Mouse (Mus musculus): ENCODE measurements around the gene AW011738. TPM values are rescaled to one million over a fixed set of nuclear protein-coding genes. Genes with fewer than 3 reads are reported as not detected.

AW011738 gene
- total RNA-seq, 2 experiments from 2014 or later, result 2.7 to 3.2 TPM

DNA sequence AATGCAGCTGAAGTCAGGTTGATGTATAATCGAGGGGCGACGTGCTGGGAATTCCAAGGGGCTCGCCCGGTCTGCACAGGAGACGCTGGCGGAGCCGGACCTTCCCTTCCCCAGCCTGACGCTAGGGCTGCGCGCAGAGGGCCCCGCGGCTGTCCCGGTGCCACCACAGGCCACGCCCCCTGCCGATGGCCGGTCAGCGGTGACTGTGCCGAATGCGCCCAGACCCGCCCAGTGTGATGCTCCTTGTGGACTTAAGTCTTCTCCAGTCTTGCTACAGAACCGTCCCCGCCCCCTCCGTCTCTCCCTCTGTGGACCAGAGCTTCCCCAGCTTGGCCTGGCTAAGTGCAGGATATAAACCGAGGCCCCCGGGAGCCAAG lies 5.3 kb upstream of the AW011738 start:
- peak; percentile 92 for DNase-seq

DNA sequence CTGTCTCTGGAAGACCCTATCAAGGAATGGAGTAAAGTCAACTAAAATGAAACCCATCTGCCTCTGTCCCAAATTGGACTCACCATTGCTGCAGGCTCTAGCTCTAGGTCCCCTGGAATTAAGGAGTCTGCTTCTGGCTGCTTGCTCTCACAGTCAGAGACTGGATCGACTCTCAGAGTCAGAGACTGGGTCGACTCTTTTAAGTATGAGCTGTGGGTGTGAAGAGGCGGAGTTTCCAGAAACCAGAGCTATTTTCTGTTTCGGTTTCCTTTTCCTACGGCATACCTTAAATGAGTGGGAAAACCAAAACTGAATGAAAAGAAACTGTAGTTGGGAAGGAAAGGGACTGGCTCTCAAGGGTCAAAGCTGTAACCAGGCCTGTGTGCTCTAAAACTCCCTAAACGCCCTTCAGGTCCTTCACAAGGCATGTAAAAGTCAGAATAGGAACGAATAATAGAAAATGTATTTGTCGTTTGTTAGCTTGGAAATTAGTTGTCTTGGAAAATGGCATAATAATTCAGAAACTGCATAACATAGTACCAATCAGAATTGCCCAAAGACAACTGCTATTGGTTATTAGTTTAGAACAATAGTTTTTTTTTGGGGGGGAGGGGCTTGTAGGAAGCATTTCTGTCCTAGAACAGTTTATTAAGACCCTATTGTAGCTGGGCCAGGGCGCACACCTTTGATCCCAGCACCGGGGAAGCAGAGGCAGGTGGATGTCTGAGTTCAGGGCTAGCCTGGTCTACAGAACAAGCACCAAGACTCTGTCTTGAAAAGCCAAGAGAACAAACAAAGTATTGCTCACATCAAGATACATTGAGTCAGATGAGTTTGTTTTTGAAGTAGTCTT lies 2.3 kb upstream of the AW011738 start, which contains the start of gene Isg15:
Isg15 (minus strand) TSS at position 196 of the 853 bp plus-strand sequence.
- no peak for DNase-seq

DNA sequence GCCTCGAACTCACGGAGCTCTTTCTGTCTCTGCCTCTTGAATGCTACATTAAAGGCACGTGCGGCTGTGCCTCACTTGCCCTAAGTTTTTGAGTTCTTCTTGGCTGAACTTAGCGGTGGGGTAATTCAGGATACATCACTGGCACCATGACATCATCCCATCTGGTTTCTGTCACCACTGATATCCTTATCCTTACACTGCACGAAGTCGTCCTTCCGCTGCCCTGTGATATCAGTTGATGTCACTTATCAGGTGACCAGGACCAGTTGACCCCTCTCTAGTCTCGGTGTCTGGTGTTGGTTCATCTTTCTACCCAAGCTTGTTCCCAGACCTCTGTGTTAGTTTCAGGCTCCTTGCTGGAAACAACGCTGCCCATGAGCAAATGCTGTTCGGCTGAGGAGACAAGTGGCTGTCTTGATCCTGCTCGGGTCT lies 626 bp upstream of the AW011738 start:
- no peak for DNase-seq

DNA sequence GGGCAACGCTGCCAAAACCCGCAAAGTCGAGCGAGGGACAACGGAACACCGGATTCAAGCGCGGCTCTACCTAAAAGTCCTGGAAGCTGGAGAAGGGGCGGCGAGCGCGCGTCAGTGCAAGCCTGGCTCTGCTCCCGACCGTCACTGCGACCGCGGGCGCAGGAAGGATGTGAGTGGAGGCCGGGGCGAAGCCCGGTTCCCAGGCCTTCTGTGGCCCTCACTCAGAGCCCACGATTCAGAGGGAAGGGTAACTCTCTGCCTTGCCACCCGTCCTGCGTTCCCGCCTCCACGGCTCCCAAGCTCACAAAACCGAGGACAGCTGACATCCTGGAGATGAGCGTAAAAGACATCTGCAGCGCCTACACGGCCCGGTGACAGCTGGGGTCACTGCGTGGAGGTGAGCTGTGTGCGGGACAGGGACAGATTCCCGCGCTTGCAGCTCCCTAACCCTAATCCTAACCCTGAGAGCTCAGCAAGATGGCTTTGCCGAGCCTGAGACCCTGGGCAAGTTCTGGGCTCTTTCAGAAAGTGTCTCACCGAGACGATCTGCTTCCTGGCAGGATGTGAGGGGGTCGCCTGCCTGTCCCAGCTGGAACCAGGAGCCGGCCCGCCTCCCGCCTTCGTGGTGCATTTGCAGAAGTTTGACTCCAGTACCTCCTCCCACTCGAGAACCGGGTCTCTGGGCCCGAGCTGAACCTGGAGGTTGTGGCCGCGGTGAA lies 468 bp downstream of the AW011738 start:
- DNase-seq, result peak; percentile 40

DNA sequence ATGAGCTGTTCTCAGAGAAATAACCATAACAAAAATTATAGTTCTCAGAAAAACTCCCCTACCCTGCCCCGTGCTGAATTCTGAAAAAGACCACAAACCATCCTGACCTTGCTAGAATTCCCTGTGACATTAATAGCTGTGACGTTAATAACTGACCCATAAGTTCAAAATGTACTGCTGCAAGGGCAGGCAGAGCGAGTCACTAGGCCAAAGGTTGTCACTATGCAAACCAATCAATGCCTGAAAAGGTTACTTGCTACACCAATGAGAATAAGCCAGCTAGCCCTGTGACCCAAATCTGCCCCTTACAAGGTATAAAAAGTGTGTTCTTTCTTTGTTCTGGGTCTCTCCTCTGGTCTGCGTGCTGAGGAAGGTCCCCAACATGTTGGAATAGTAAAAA lies 5.8 kb downstream of the AW011738 start:
- DNase-seq, result no peak

DNA sequence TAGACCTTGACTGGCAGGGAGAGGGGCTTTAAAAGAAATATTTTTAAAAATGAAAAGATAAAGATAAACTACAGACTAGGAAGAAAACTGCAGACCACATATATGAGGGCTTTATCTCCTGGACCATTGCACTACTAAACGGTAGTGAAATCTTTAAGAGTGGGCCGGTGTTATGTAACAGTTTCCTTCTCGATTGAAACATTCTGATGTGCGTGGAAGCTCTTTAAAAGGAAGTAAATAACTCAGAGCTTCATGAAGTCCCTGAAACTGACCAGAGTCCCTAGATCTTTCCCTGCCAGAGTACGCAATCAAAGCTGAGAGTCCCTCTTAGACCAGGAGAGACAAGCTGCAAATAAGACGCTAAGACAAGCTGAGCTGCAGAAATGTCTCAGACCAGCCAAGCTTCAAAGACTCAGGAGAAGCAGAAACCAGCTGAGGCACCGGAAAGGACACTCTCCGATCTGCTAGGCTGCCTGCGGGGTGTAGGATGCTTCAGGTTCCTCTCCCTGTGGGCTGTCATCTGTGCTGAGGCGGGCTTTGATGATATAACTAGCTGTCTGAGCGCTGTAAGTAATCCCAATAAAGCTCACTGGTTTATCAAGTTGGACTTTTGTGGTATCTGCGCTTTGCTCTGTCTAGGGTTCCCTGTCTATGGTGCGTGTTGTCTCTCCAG lies 7.0 kb downstream of the AW011738 start:
- DNase-seq, result no peak

DNA sequence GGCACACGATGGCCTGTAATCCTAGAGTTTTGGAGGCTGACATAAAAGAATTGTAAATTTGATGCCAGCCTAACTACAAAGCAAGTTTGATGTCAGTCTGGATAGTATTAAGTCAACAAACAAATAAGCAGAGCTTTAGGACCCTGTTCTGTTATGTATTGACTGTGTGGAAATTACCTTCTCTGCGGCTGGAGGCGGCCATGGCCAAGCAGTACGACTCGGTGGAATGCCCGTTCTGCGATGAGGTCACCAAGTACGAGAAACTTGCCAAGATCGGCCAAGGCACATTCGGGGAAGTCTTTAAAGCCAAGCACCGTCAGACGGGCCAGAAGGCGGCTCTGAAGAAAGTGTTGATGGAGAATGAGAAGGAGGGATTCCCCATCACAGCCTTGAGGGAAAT lies 10.0 kb downstream of the AW011738 start:
- DNase-seq, result no peak

DNA sequence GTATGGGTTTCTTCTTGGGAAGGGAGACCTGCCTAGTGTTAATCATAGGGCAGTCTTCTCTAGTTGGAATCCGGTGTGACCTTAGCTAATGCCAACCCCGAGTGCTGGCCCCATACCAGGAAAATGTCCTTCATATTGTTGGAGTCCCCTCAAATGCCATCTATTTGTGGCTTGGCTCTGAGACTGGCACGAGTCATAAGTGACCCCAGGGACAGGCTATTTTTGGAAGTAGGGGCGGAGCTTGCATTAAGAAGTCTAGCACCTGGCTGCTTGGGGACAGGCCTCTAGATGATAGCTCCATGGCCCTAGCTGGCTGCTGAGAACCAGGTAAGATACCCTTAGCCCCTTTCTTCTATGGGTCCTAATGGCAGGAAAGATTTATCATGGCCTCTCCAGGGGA lies 12.5 kb downstream of the AW011738 start, which contains the start of gene Perm1:
Perm1 (plus strand) TSS at position 220 of the 400 bp plus-strand sequence.
- peak; percentile 79 for DNase-seq

DNA sequence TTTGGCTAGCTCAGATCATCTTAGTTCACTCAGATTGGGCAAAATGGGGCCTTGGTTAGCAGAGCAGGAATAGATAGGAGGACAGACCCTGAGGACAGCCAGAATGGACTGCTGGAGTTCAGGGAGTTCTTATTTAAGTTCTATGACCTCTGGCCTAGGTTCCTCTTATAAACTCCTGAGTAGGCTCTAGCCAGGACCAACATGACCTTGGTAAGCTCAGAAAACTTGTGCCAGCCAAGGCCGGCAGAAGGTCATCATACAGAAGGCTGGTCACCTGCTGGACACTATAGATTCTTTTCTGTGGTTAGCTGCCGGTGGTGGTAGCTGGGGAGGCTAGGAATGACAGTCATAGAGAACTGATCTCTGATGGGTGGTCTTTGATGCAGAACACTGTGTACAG lies 13.1 kb downstream of the AW011738 start:
- DNase-seq, result no peak

DNA sequence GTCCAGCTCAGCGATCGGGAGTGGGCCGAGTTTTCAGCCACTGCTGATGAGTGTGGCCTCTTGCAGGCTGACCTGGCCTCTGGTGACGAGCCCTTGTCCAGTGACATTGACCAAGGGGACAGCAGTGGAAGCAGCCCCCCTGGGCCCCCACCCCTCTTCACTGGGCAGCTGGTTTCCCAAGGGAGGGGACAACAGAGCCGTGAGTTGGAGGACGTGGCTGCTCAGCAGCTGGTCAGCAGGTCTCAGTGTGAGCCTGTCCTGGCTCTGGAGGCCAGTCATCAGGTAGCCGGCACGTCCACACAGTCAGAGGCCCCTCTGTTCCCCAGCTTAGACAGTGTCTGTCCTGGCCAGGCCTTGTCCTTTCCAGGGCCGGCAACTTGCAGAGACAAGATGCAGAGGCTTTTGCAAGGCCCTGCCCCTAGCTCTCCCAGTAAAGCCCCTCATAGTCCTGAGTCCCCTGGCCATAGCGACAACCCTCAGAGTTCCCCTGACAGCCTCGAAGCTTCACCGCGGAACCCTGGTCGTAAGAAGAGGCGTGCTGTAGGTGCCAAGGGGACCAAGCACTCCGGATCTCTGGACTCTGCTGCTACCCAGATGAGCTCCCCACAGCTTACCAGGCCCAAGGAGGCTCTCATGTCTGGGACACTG lies 14.0 kb downstream of the AW011738 start:
- no peak for DNase-seq

DNA sequence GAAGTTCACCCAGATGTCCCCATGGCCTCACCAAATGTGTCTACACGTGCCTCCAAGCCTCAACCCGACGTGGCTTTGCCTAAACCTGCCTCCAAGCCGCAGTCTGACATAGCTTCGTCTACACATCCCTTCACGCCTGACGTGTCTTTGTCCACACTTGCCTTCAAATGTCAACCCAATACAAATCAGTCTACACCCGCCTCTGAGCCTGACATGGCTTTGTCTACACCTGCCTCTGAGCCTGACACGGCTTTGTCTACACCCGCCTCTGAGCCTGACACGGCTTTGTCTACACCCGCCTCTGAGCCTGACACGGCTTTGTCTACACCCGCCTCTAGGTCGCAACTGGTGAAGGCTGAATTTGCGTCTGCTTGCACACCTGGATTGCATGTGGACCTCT lies 14.7 kb downstream of the AW011738 start:
- DNase-seq, result no peak

DNA sequence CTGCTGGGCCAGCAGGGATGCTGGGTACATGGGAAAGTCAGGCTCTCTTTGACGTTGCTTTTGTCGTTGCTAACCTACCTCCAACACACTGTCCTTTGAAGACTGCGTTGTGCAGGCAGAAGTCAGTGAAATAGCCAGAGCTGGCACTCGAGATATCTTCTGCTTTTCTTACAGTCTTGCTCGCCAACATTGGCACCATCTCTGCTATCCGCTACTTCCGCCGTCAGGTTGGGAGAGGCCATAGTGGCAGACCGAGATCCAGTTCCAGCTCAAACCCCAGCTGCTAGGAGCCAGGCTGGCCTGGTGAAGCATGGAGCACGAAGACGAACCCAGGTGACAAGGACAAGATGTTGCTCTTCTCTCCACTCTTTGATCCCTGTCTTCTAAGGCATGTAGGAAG lies 16.8 kb downstream of the AW011738 start:
- DNase-seq, result no peak

DNA sequence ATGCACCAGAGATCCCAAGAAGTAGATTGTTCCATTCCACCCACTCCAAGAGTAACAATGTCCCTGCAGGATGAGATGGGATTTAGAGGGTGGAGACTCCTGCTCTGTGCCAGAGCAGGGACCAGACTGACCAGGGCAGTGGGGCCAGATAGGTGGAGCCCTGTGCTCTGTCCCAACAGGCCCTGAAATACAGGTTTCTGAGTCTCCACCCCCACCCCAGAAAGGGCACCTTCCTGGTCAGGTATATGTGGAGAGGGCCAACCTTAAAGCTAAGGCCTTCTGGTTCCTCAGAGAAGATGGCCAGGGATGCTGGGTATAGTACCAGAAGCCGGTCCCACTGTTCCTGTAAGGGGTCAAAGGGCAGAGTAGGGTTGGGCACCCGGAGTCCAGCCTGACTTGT lies 21.2 kb downstream of the AW011738 start:
- no peak for DNase-seq

DNA sequence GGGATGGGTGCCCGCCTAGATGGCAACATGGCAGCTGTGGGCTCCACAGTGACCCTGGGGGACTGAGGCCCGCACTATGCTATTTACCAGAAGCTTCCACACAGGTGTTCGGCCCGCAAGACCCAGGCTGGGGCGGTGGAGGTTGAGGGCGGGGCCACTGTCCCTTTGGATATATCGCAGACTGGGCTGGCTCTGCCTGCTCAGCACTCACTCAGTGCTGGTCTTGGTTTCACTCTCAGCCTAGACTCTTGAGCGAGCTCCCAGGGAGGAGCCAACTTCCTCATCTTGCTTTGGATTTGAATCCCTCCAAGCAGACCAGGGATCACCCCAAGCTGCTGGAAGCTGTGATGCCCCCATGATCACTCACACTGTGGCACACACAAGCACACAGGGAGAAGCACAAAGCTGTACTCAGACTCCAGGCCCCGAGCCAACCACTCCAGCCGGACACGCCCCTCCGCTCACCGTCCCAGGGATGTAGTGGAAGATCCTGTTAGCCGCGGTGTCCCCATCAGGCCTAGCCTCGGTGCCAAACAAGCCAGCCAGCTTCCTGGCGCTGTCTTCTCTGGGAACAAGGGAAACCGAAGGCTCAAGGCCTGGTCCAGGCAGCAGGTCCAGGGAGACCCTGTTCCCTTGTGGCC lies 24.8 kb downstream of the AW011738 start:
- DNase-seq, result peak; percentile 39

DNA sequence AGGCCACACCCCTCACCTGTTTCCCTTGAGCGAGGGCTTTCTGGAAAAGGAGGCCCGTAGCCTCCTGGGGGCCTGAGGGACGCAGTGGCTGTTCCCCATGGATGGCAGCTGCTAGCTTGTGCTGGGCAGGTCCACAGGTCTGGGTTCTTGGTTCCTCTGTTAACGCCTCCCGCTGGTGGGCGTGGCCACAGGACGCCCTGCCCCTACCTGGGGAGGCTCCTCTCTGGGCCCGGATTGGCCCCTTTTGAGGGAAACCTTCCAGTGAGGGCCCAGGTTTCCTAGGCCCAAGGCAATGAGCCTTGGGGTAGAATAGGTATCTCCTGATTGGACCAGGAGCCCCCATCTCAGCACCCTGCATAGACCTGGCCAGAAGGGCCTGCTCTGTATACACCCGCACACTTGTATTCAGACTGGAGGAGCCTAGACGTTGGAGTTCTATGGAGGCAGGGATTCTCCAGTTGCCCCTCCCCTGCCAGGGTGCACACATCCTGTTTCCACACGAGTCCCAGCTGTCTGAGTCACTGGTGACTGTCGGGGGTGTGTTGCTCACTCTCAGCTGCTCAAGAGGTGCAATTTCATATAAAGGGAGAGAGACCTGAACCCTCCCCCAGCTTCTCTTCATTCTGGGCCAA lies 25.4 kb downstream of the AW011738 start:
- DNase-seq, result no peak

DNA sequence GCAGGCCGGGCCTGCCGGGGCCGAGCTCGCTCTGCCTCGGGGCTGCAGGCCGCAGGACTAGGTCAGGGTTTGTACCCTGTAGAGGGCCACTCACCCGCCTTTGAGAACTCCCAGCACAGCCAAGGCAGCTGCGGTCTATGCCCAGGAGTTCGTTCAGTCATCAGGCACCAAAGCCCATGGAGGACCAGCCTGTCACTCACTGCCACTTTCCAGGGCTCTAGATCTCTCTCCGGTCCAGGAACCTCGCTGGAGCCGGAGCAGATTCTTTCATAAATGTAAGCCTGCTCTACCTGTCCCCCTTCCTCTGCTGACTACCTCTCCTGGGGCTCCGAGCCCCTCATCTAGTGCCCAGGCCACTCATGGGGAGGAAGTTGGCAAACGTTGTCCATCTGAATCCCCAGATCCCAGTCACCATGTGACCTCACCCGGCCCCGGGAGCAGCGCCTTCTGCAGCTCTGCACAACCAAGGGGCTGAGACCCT lies 31.0 kb downstream of the AW011738 start:
- DNase-seq, result no peak

DNA sequence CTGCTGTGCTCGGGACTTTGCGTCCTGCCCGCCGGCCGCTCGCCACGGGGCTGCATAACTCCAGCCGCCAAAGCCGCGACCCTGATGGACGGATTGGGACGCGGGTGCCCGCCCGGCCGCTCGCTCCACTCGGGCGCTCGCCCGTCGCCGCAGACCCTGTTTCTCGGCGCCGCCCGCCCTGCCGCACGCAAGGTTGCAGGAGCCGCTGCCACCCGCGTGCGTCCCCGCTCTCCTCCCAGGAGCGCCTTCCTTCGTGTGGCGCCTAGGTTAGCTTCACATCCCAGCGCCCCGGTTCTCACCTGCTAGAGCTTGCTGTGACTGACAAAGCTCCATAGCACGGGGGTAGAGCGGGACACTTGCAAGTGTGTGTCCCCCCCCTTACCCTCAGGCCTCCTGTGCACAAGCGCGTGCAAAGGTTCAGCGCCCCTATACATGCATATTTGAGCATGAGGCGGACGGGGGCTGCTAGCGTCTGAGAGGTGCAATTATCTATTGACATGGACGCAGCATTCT lies 31.7 kb downstream of the AW011738 start, which contains the start of gene Plekhn1:
Plekhn1 (minus strand) TSS at position 157 of the 513 bp plus-strand sequence.
- DNase-seq, result peak; percentile 77

DNA sequence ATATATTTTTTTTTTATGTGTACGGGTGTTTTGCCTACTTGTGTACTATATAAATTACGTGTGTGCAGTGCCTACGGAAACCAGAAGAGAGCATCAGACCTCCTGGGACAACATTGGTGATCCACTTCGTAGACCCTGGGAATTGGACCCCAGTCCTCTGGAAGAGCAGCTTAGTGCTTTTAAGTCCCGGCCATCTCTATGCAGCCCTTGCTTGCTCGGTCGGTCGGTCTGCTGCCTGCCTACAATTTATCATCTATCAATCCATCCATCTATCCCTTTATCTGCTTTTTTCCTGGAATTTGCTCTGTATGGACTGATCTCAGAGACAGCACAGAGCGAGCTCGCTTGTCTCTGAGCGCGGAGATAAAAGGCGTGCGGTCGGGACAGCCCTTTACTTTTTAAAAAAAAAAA lies 32.3 kb downstream of the AW011738 start:
- DNase-seq, result no peak

DNA sequence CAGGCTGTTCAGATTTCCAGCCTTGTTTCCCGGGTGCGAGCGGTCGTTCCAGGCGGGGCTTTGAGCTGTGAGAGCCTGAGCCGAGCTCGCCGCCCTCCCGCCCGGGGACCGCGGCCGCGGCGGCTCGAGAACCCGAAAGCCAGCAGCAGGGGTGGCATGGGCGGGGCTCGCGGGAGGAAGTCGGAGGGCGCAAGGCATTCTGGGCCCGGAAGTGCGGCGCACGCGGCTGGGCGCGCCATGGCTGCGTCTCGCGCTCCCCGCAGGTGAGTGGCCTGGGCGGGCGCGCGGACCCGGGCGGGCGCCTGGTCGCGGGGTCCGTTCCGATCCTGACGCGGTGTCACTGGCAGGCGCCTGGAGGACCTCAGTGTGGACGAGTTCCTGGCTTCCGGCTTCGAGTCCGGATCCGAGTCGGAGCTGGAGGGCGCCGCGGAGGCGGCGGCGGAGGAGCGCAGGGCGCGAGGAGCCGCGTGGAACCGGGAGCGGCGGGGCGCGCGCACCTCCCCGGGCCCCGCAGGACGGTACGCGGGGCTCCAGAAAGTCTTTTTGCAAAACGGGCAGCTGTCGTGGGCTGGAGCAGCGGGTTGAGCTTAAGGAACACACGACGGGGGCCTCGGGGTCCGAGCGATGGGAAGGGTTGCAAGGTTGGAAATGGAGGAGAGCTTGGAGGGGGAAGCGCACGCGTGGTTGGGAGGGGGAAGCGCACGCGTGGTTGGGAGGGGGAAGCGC lies 32.9 kb downstream of the AW011738 start, which contains the start of gene Noc2l:
Noc2l (plus strand) TSS at position 203 of the 726 bp plus-strand sequence.
- peak; percentile 90 for DNase-seq
